Mouse (Mus musculus): ENCODE measurements around the gene Elf1. TPM values are rescaled to one million over a fixed set of nuclear protein-coding genes. Genes with fewer than 3 reads are reported as not detected.

Gene Elf1
- polyA plus RNA-seq, 2 experiments = 15.3 to 15.8 TPM

DNA sequence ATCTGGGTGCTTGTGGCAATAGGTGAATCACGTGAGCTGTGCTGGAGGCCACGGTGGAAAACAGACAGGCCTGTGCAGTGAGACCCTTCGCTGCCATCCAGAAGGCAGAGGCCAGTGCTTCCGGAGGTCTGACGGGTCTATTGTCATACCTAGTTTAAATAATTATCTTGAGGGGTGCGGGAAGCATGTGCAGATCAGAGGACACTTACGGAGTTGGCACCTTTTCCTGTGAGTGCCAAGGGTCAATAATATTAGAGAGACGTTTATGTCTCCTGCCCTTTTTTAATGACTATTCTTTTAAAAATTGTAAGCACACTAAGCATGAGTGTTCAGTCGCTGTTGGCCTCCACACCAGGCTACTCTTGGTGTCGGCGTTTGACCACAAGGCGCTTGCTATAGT lies 8.2 kb downstream of the Elf1 start:
- 79% methylated on average over 12 of the region's 12 CpGs for WGBS
- Histone ChIP-seq H3K9ac (ENCODE audit: low read depth, low read length, severe bottlenecking) (no peak overlapping the region), H3K4me1 (ENCODE audit: control insufficient read depth, insufficient read depth, low read length) (peaks cover 14% of the 10 kb centered on the region), H3K36me3 (ENCODE audit: control insufficient read depth, insufficient read depth, low read length) (no peaks in the 10 kb centered on the region), H3K4me3 (replicated peaks; ENCODE audit: low read length) (no peak overlapping the region), H3K9me3 (ENCODE audit: control insufficient read depth, low read length) (no peaks in the 10 kb centered on the region), H3K4me2 (replicated peaks; ENCODE audit: low read depth, low read length, severe bottlenecking) (no peak overlapping the region), H3K27me3 (ENCODE audit: control insufficient read depth, insufficient read depth, low read length) (no peaks in the 10 kb centered on the region), H3K27ac (replicated peaks; ENCODE audit: low read depth, low read length) (no peak overlapping the region)
- ATAC-seq (ENCODE audit: low FRiP score, low read depth) (no peak), DNase-seq (ENCODE audit: low spot score) (no peak)
- no peak for TF ChIP-seq POLR2A (IDR thresholded peaks at IDR 0.05; ENCODE audit: borderline replicate concordance, extremely low read depth, insufficient read depth, insufficient read length)

- no peaks in the 10 kb centered on the region for H3K9me3 ChIP-seq (ENCODE audit: control insufficient read depth, low read length)
- no peak for DNase-seq (ENCODE audit: low spot score)
- no peak for TF ChIP-seq POLR2A (IDR thresholded peaks at IDR 0.05; ENCODE audit: borderline replicate concordance, extremely low read depth, insufficient read depth, insufficient read length)
- ATAC-seq (ENCODE audit: low FRiP score, low read depth) = no peak
- no peaks in the 10 kb centered on the region for H3K36me3 ChIP-seq (ENCODE audit: control insufficient read depth, insufficient read depth, low read length)
- H3K4me3 ChIP-seq (replicated peaks; ENCODE audit: low read length) = no peak overlapping the region
- no peak overlapping the region for H3K27ac ChIP-seq (replicated peaks; ENCODE audit: low read depth, low read length)
- peaks cover 14% of the 10 kb centered on the region for H3K4me1 ChIP-seq (ENCODE audit: control insufficient read depth, insufficient read depth, low read length)
- no peak overlapping the region for H3K9ac ChIP-seq (ENCODE audit: low read depth, low read length, severe bottlenecking)
- 69% methylated on average over 3 of the region's 3 CpGs for WGBS
- no peak overlapping the region for H3K4me2 ChIP-seq (replicated peaks; ENCODE audit: low read depth, low read length, severe bottlenecking)
- H3K27me3 ChIP-seq (ENCODE audit: control insufficient read depth, insufficient read depth, low read length) = no peaks in the 10 kb centered on the region
Observed at GRCm38 (mm10) chr14:79490246-79490645, 9.3 kb downstream of the Elf1 start.

DNA sequence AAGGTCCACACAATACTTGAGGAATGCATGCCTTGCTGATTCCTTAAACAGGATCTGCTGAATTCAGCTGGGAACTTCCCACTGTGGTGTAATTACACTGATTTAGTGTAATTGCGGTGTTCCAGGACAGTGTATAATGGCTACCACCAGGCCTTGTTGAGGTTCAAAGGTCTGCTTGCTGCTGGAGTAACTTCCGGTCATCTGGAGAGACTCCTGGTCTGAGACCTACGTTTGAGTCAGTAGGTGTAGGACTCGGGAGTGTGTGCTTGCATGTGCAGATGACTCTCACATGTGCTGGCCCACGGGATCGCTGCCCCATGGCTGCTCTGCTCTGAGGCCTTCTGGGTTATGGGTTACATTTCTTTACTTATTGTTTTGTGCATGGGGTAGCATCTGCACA lies 13.4 kb downstream of the Elf1 start:
- Histone ChIP-seq H3K9ac (ENCODE audit: low read depth, low read length, severe bottlenecking) (no peak overlapping the region), H3K9me3 (ENCODE audit: control insufficient read depth, low read length) (no peaks in the 10 kb centered on the region), H3K27ac (replicated peaks; ENCODE audit: low read depth, low read length) (no peak overlapping the region), H3K4me3 (replicated peaks; ENCODE audit: low read length) (no peak overlapping the region), H3K4me2 (replicated peaks; ENCODE audit: low read depth, low read length, severe bottlenecking) (no peak overlapping the region), H3K4me1 (ENCODE audit: control insufficient read depth, insufficient read depth, low read length) (no peaks in the 10 kb centered on the region), H3K27me3 (ENCODE audit: control insufficient read depth, insufficient read depth, low read length) (no peaks in the 10 kb centered on the region), H3K36me3 (ENCODE audit: control insufficient read depth, insufficient read depth, low read length) (no peaks in the 10 kb centered on the region)
- no peak for TF ChIP-seq POLR2A (IDR thresholded peaks at IDR 0.05; ENCODE audit: borderline replicate concordance, extremely low read depth, insufficient read depth, insufficient read length)
- DNase-seq (ENCODE audit: low spot score) = no peak
- WGBS = 60% methylated on average over 6 of the region's 6 CpGs
- no peak for ATAC-seq (ENCODE audit: low FRiP score, low read depth)

GRCm38 (mm10) chr14:79499326-79499725 lies 18.3 kb downstream of the Elf1 start:
- Histone ChIP-seq H3K27me3 (ENCODE audit: control insufficient read depth, insufficient read depth, low read length) (no peaks in the 10 kb centered on the region), H3K9me3 (ENCODE audit: control insufficient read depth, low read length) (no peaks in the 10 kb centered on the region), H3K36me3 (ENCODE audit: control insufficient read depth, insufficient read depth, low read length) (no peaks in the 10 kb centered on the region), H3K4me1 (ENCODE audit: control insufficient read depth, insufficient read depth, low read length) (no peaks in the 10 kb centered on the region), H3K4me2 (replicated peaks; ENCODE audit: low read depth, low read length, severe bottlenecking) (no peak overlapping the region), H3K9ac (ENCODE audit: low read depth, low read length, severe bottlenecking) (no peak overlapping the region), H3K4me3 (replicated peaks; ENCODE audit: low read length) (no peak overlapping the region), H3K27ac (replicated peaks; ENCODE audit: low read depth, low read length) (no peak overlapping the region)
- no peak for TF ChIP-seq POLR2A (IDR thresholded peaks at IDR 0.05; ENCODE audit: borderline replicate concordance, extremely low read depth, insufficient read depth, insufficient read length)
- 79% methylated on average over 9 of the region's 9 CpGs for WGBS
- ATAC-seq (ENCODE audit: low FRiP score, low read depth) = no peak
- DNase-seq (ENCODE audit: low spot score) = no peak

- Histone ChIP-seq H3K4me2 (replicated peaks; ENCODE audit: low read depth, low read length, severe bottlenecking) (no peak overlapping the region), H3K4me3 (replicated peaks; ENCODE audit: low read length) (no peak overlapping the region), H3K27me3 (ENCODE audit: control insufficient read depth, insufficient read depth, low read length) (no peaks in the 10 kb centered on the region), H3K9ac (ENCODE audit: low read depth, low read length, severe bottlenecking) (no peak overlapping the region), H3K9me3 (ENCODE audit: control insufficient read depth, low read length) (no peaks in the 10 kb centered on the region), H3K4me1 (ENCODE audit: control insufficient read depth, insufficient read depth, low read length) (no peaks in the 10 kb centered on the region), H3K36me3 (ENCODE audit: control insufficient read depth, insufficient read depth, low read length) (no peaks in the 10 kb centered on the region), H3K27ac (replicated peaks; ENCODE audit: low read depth, low read length) (no peak overlapping the region)
- DNase-seq (ENCODE audit: low spot score) (no peak), ATAC-seq (ENCODE audit: low FRiP score, low read depth) (no peak)
- 78% methylated on average over 4 of the region's 4 CpGs for WGBS
- no peak for TF ChIP-seq POLR2A (IDR thresholded peaks at IDR 0.05; ENCODE audit: borderline replicate concordance, extremely low read depth, insufficient read depth, insufficient read length)
Observed at GRCm38 (mm10) chr14:79500756-79501155, 19.8 kb downstream of the Elf1 start.
